Mouse (Mus musculus): ENCODE measurements around the gene Glce. TPM values are rescaled to one million over a fixed set of nuclear protein-coding genes. Genes with fewer than 3 reads are reported as not detected.

The Glce gene
- 16.5 and 19.7 TPM in 2 replicates for polyA plus RNA-seq (2016; fragmentation: Nextera tagmentation; extraction: Ambion mirVana)

- Histone ChIP-seq H3K4me1 (replicated peaks) (peaks cover 17% of the 10 kb centered on the region), H3K27ac (peak within 1 kb of the TSS; percentile 96), H3K9me3 (no peaks in the 10 kb centered on the region), H3K27me3 (ENCODE audit: insufficient read depth, poor library complexity, severe bottlenecking) (no peaks in the 10 kb centered on the region), H3K36me3 (no peaks in the 10 kb centered on the region), H3K4me3 (peak within 1 kb of the TSS; percentile 88)
- WGBS: under 1% methylated on average over 51 of the region's 51 CpGs
- peak; percentile 98 for DNase-seq (ENCODE audit: low spot score)
Measured at GRCm38 (mm10) chr9:62122508-62123215, at the start of gene Glce. Gene Glce (minus strand): TSS chr9:62122655.

- Histone ChIP-seq H3K27me3 (ENCODE audit: insufficient read depth, poor library complexity, severe bottlenecking) (no peaks in the 10 kb centered on the region), H3K4me3 (no peak overlapping the region), H3K36me3 (no peaks in the 10 kb centered on the region), H3K27ac (no peak overlapping the region), H3K9me3 (peaks cover 3% of the 10 kb centered on the region; the same call in 1 of the 2 replicates), H3K4me1 (replicated peaks) (peaks cover 22% of the 10 kb centered on the region)
- WGBS: 85% methylated on average over 3 of the region's 3 CpGs
- no peak for DNase-seq (ENCODE audit: low spot score)
Measured at GRCm38 (mm10) chr9:62172239-62172638, 49.8 kb upstream of the Glce start.

DNA sequence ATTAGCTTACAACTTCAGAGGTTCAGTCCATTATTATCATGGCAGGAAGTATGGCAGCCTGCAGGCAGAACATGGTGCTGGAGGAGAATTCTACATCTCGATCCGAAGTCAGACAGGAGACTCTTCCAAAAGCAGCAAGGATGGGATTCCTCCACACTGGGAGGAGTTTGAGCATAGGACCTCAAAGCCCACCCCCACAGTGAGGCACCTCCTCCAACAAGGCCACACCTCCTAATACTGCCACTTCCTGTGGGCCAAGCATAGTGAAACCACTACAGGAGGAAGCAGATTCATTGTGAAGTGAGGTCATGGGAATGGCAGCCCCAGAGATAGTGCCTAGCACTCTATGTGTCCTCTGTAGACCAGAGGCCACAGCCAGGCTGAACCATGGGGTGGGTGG is 48.5 kb upstream of the Glce start:
- H3K4me1 ChIP-seq (replicated peaks): peaks cover 35% of the 10 kb centered on the region
- H3K36me3 ChIP-seq: no peaks in the 10 kb centered on the region
- peaks cover 3% of the 10 kb centered on the region; the same call in 1 of the 2 replicates for H3K9me3 ChIP-seq
- WGBS: 95% methylated on average over 2 of the region's 2 CpGs
- no peak for DNase-seq (ENCODE audit: low spot score)
- H3K27me3 ChIP-seq (ENCODE audit: insufficient read depth, poor library complexity, severe bottlenecking): no peaks in the 10 kb centered on the region
- no peak overlapping the region for H3K4me3 ChIP-seq
- H3K27ac ChIP-seq: no peak overlapping the region

DNA sequence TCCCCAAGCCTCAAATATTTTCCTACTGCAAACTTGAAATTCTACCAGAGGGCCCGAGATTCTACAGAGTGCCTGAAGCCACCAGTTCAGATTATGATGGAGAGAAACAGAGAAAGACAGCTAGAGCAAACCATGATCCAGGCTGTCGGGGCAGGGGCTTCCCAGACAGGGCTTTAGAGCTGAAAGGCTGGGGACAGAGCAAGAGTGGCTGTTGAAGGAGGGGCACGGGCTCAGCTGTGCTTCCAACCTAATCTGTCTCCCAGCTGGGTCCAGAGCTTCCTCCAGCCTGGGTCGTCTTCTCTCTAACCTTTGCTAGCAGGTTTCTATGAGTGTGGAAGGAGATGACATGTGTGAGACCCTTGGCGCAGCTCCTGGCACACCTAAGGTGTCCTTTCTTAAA is 44.2 kb upstream of the Glce start:
- Histone ChIP-seq H3K36me3 (no peaks in the 10 kb centered on the region), H3K4me3 (no peak overlapping the region), H3K9me3 (no peaks in the 10 kb centered on the region), H3K27ac (peak overlapping the region; percentile 79), H3K27me3 (ENCODE audit: insufficient read depth, poor library complexity, severe bottlenecking) (0 out of 2 replicates have a peak, but pooled peaks cover 2% of the 10 kb centered on the region), H3K4me1 (replicated peaks) (peaks cover 55% of the 10 kb centered on the region)
- 55% methylated on average over 5 of the region's 5 CpGs for WGBS
- no peak for DNase-seq (ENCODE audit: low spot score)

DNA sequence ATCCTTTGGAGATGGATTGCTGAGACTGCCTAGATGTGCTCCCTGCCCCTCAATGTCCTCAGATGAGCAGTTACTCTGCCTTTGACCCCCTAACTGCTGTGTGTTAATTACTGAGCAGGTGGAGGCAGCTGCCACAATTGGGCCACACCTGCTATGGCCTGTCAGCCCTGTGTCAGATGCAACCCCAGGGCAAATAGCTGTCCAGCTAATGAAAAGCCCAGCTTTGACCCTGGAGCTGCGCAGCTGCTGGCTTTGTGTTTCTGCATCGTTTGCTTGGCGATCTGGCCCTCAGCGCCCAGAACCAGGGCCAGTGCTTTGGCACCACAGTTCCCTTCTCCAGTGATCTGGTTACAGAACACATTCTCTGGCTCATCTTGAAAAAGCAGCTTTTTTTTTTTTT is 43.7 kb upstream of the Glce start:
- peak overlapping the region; percentile 79 for H3K27ac ChIP-seq
- H3K4me3 ChIP-seq: no peak overlapping the region
- DNase-seq (ENCODE audit: low spot score): peak; percentile 60
- H3K4me1 ChIP-seq (replicated peaks): peaks cover 57% of the 10 kb centered on the region
- 0 out of 2 replicates have a peak, but pooled peaks cover 2% of the 10 kb centered on the region for H3K27me3 ChIP-seq (ENCODE audit: insufficient read depth, poor library complexity, severe bottlenecking)
- WGBS: 39% methylated on average over 4 of the region's 4 CpGs
- no peaks in the 10 kb centered on the region for H3K9me3 ChIP-seq
- H3K36me3 ChIP-seq: no peaks in the 10 kb centered on the region

DNA sequence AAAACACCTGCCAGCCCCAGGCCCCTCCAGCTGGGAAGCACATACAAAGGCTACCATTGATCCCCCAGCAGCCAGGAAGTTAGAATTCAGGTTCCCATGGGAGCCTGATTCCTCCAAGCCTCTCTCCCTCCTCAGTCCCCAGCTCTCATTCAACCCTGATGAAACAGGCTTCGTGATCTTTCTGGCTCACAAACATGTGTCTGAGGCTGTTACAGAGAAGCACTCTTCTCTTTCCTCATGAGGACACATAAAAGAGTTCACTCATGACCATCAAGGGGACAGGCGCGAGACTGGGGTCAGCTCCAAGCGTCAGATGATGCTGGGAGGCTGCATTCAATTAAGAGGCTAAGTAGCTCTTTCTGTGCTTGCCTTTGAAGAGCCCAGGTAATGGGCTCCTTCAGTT is 40.4 kb upstream of the Glce start:
- no peak overlapping the region for H3K4me3 ChIP-seq
- WGBS: 49% methylated on average over 4 of the region's 4 CpGs
- H3K4me1 ChIP-seq (replicated peaks): peaks cover 55% of the 10 kb centered on the region
- 0 out of 2 replicates have a peak, but pooled peaks cover 2% of the 10 kb centered on the region for H3K27me3 ChIP-seq (ENCODE audit: insufficient read depth, poor library complexity, severe bottlenecking)
- peak; percentile 38 for DNase-seq (ENCODE audit: low spot score)
- no peaks in the 10 kb centered on the region for H3K36me3 ChIP-seq
- H3K27ac ChIP-seq: peak overlapping the region; percentile 71
- no peaks in the 10 kb centered on the region for H3K9me3 ChIP-seq

DNA sequence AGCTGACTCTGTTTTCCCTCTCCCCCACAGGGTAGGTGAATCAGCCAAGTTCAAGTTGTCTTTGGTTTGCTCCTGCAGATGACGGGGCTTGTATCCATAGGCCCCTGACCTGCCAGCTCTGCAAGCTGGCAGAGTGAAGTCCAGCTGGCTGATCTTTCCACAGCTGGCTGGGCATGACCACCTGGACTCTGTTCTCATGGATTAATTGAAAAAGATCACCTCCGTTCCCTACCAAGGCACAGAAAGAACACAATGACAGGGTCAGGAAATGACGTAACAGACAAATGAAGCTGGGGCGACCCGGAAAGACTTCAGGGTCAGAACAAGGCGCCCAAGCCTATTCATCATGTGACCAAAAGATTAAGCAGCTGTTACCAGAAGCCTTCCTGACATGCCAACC is 38.3 kb upstream of the Glce start:
- no peak for DNase-seq (ENCODE audit: low spot score)
- Histone ChIP-seq H3K9me3 (no peaks in the 10 kb centered on the region), H3K4me1 (replicated peaks) (peaks cover 43% of the 10 kb centered on the region), H3K27me3 (ENCODE audit: insufficient read depth, poor library complexity, severe bottlenecking) (0 out of 2 replicates have a peak, but pooled peaks cover 2% of the 10 kb centered on the region), H3K27ac (no peak overlapping the region), H3K36me3 (no peaks in the 10 kb centered on the region), H3K4me3 (no peak overlapping the region)
- WGBS: 75% methylated on average over 6 of the region's 6 CpGs

GRCm38 (mm10) chr9:62158746-62159145 is 36.3 kb upstream of the Glce start:
- Histone ChIP-seq H3K4me3 (no peak overlapping the region), H3K27ac (no peak overlapping the region), H3K4me1 (replicated peaks) (peaks cover 50% of the 10 kb centered on the region), H3K27me3 (ENCODE audit: insufficient read depth, poor library complexity, severe bottlenecking) (no peaks in the 10 kb centered on the region), H3K9me3 (no peaks in the 10 kb centered on the region), H3K36me3 (no peaks in the 10 kb centered on the region)
- DNase-seq (ENCODE audit: low spot score): no peak
- 86% methylated on average over 4 of the region's 4 CpGs for WGBS

DNA sequence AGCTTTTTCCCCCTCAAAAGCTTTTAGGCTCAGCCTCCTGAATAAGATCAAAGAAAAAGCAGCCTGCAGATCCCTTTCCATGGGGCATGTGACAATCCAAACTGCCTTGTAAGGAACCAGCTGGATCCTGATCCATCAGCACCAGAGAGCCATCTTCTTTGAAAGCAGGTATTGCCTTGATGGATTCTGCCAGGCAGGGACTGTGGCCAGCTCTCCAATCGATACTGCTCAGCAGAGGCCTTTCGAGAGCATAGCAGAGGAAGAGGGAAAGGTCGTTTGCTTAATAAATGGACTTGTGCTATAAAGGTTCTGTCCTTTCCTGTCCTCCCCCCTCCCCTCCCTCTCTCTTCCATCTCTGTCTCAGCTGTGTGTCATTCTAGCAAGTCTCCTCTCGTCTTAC is 33.4 kb upstream of the Glce start:
- WGBS: 71% methylated on average over 4 of the region's 4 CpGs
- no peak for DNase-seq (ENCODE audit: low spot score)

DNA sequence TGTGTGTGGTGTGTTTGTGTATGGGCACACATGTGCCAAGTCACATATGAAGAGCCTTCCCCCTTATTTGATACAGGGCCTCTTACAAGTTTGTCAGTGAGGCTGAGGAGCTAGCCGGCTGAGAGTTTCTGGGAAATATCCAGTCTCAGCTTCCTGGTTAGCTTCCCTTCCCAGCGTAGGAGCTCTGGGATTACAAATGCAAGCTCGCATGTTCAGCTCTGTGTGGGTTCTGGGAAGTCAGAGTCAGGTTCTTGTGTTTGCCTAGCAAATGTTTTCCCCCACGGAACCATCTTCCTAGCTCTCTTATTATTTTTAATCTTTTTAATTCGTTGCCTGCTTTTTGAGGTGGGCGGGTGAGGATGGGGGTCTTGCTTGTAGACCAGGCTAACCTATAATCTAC is 32.9 kb upstream of the Glce start:
- 83% methylated on average over 6 of the region's 6 CpGs for WGBS
- no peak for DNase-seq (ENCODE audit: low spot score)

More for the DNA sequence above, 33.4 kb upstream of the Glce start:
- no peaks in the 10 kb centered on the region for H3K9me3 ChIP-seq
- no peaks in the 10 kb centered on the region for H3K27me3 ChIP-seq (ENCODE audit: insufficient read depth, poor library complexity, severe bottlenecking)
- no peak overlapping the region for H3K27ac ChIP-seq
- H3K36me3 ChIP-seq: no peaks in the 10 kb centered on the region
- no peak overlapping the region for H3K4me3 ChIP-seq
- peaks cover 38% of the 10 kb centered on the region for H3K4me1 ChIP-seq (replicated peaks)

DNA sequence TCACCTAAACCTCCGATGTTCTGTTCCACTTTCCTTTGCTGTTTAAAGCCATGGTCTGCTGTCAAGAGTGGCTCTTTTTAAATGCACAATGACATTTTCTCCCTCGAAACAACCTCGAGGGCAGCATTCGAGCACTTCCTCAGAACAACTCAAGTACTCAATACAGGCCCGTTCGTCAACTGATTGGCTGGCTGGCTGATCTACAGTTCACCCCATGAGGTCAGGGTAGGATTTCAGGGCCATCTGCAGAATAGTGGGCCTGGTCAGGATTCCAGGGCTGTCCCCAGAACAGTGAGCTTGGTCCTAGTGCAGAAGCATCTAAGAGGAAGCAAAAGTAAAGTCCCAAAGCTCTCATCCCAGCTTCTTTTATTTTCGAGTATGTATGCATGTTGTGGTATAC is 32.5 kb upstream of the Glce start:
- Histone ChIP-seq H3K9me3 (no peaks in the 10 kb centered on the region), H3K27me3 (ENCODE audit: insufficient read depth, poor library complexity, severe bottlenecking) (no peaks in the 10 kb centered on the region), H3K36me3 (no peaks in the 10 kb centered on the region), H3K4me3 (no peak overlapping the region), H3K27ac (peak overlapping the region; percentile 25; the same call in 1 of the 2 replicates), H3K4me1 (replicated peaks) (peaks cover 36% of the 10 kb centered on the region)
- no peak for DNase-seq (ENCODE audit: low spot score)
- WGBS: 76% methylated on average over 7 of the region's 7 CpGs

More for the DNA sequence above, 32.9 kb upstream of the Glce start:
- Histone ChIP-seq H3K4me1 (replicated peaks) (peaks cover 36% of the 10 kb centered on the region), H3K4me3 (no peak overlapping the region), H3K27ac (peak overlapping the region; percentile 25; the same call in 1 of the 2 replicates), H3K36me3 (no peaks in the 10 kb centered on the region), H3K9me3 (no peaks in the 10 kb centered on the region), H3K27me3 (ENCODE audit: insufficient read depth, poor library complexity, severe bottlenecking) (no peaks in the 10 kb centered on the region)

- 73% methylated on average over 3 of the region's 3 CpGs for WGBS
- no peaks in the 10 kb centered on the region for H3K9me3 ChIP-seq
- H3K4me3 ChIP-seq: no peak overlapping the region
- peaks cover 36% of the 10 kb centered on the region for H3K4me1 ChIP-seq (replicated peaks)
- DNase-seq (ENCODE audit: low spot score): no peak
- H3K36me3 ChIP-seq: no peaks in the 10 kb centered on the region
- H3K27me3 ChIP-seq (ENCODE audit: insufficient read depth, poor library complexity, severe bottlenecking): no peaks in the 10 kb centered on the region
- peak overlapping the region; percentile 25; the same call in 1 of the 2 replicates for H3K27ac ChIP-seq
Measured at GRCm38 (mm10) chr9:62154551-62154950, 32.1 kb upstream of the Glce start.

- H3K4me1 ChIP-seq (replicated peaks): peaks cover 31% of the 10 kb centered on the region
- no peaks in the 10 kb centered on the region for H3K36me3 ChIP-seq
- no peak overlapping the region for H3K4me3 ChIP-seq
- H3K27me3 ChIP-seq (ENCODE audit: insufficient read depth, poor library complexity, severe bottlenecking): no peaks in the 10 kb centered on the region
- WGBS: 81% methylated on average over 7 of the region's 7 CpGs
- no peak for DNase-seq (ENCODE audit: low spot score)
- H3K27ac ChIP-seq: no peak overlapping the region; the same call in 1 of the 2 replicates
- H3K9me3 ChIP-seq: no peaks in the 10 kb centered on the region
Measured at GRCm38 (mm10) chr9:62153263-62153662, 30.8 kb upstream of the Glce start.

Data from hindbrain, embryonic 10.5 days (tissue).